In genomic region chr2:164040949-164041348, GRCm38 (mm10) we compare ENCODE assay signal across 25 mouse cellular contexts. TPM values are rescaled to one million over a fixed set of nuclear protein-coding genes. Genes with fewer than 3 reads are reported as not detected.
A peak's percentile ranks its signal among the peaks of the same experiment; 100 is the strongest.
DNase-seq lines count a peak whose midpoint lies in the region; ATAC-seq lines count a peak whose summit lies in the region.
"Had no signal": no experiment of that assay in that cellular context is flagged by ENCODE, and none has a peak within 500 bp of the region (broad histone marks: within the 10 kb centered on the region; RNA-seq: fewer than 3 reads in every experiment).

No protein-coding gene starts in this region.

- peak; percentile 26; the same call in 1 of the 2 replicates for ATAC-seq in liver, embryonic 16.5 days (ENCODE audit: low read depth)
- no peak for ATAC-seq in liver, embryonic 12.5 days
- peak; percentile 92 for ATAC-seq in megakaryocyte, adult 5-6 weeks (ENCODE audit: poor library complexity, severe bottlenecking)
- ATAC-seq: forebrain, postnatal 0 days had no signal

- H3K4me3 ChIP-seq in liver, embryonic 16.5 days (ENCODE audit: low read depth, low read length), result no peak overlapping the region
- H3K4me3 ChIP-seq in liver, embryonic 12.5 days, result no peak overlapping the region
- no peak overlapping the region for H3K4me3 ChIP-seq in embryonic facial prominence, embryonic 10.5 days
- H3K4me3 ChIP-seq: forebrain, embryonic 10.5 days; gastrocnemius, adult 2 months; heart, embryonic 13.5 days; left cerebral cortex, adult 2 months; midbrain, embryonic 12.5 days had no signal

- no peak overlapping the region for H3K27ac ChIP-seq in liver, embryonic 16.5 days (ENCODE audit: low read length)
- H3K27ac ChIP-seq in liver, embryonic 12.5 days, result no peak overlapping the region
- H3K27ac ChIP-seq in embryonic facial prominence, embryonic 10.5 days (replicated peaks), result no peak overlapping the region
- H3K27ac ChIP-seq: forebrain, embryonic 10.5 days; gastrocnemius, adult 2 months; heart, embryonic 13.5 days; hindbrain, embryonic 14.5 days; left cerebral cortex, adult 2 months; macrophage; midbrain, embryonic 12.5 days; stomach, postnatal 0 days had no signal

- DNase-seq in c-Kit-positive CD71-negative TER-119-negative erythroid progenitor cells, embryonic 14.5 days (ENCODE audit: low read depth), result peak; percentile 18
- peak; percentile 18 for DNase-seq in skeletal muscle tissue, adult 2 months (ENCODE audit: low read depth, low spot score)
- DNase-seq in embryonic facial prominence, embryonic 10.5 days (ENCODE audit: low spot score), result no peak
- no peak for DNase-seq in cerebellum, adult 9-10 months
- DNase-seq: B cell, adult 2 months; cerebellum, adult 11 months; cerebellum, postnatal 25 days; forebrain, postnatal 0 days; gastrocnemius, adult 2 months; heart, adult 18-20 months; kidney, adult 9 months; kidney, postnatal 25 days; left cerebral cortex, postnatal 4 days; right cerebral cortex, postnatal 4 days had no signal

- 68% methylated on average over 6 of the region's 6 CpGs for WGBS in liver, embryonic 16.5 days (ENCODE audit: insufficient replicate concordance)
- WGBS in liver, embryonic 12.5 days (ENCODE audit: insufficient replicate concordance), result 64% methylated on average over 6 of the region's 6 CpGs
- 84% methylated on average over 6 of the region's 6 CpGs for WGBS in embryonic facial prominence, embryonic 10.5 days

- no peak overlapping the region for H3K4me2 ChIP-seq in liver, embryonic 16.5 days (ENCODE audit: low read depth, low read length)
- no peak overlapping the region for H3K4me2 ChIP-seq in liver, embryonic 12.5 days
- H3K4me2 ChIP-seq: heart, embryonic 13.5 days; hindbrain, embryonic 14.5 days; midbrain, embryonic 12.5 days had no signal

- H3K36me3 ChIP-seq in liver, embryonic 16.5 days (ENCODE audit: control insufficient read depth, insufficient read depth), result no peaks in the 10 kb centered on the region
- H3K36me3 ChIP-seq in liver, embryonic 12.5 days, result no peaks in the 10 kb centered on the region
- H3K36me3 ChIP-seq in embryonic facial prominence, embryonic 10.5 days (replicated peaks), result no peaks in the 10 kb centered on the region
- H3K36me3 ChIP-seq: forebrain, embryonic 10.5 days; heart, embryonic 13.5 days; midbrain, embryonic 12.5 days had no signal

- H3K9ac ChIP-seq in liver, embryonic 16.5 days (ENCODE audit: low read depth, low read length), result no peak overlapping the region
- no peak overlapping the region for H3K9ac ChIP-seq in liver, embryonic 12.5 days
- H3K9ac ChIP-seq: forebrain, postnatal 0 days; heart, embryonic 13.5 days; hindbrain, embryonic 14.5 days; midbrain, embryonic 12.5 days had no signal

- no peaks in the 10 kb centered on the region for H3K27me3 ChIP-seq in liver, embryonic 16.5 days (ENCODE audit: control insufficient read depth, insufficient read depth, low read depth, low read length)
- no peaks in the 10 kb centered on the region for H3K27me3 ChIP-seq in liver, embryonic 12.5 days (replicated peaks)
- no peaks in the 10 kb centered on the region for H3K27me3 ChIP-seq in embryonic facial prominence, embryonic 10.5 days (replicated peaks; ENCODE audit: low read depth, poor library complexity, severe bottlenecking)

- no peaks in the 10 kb centered on the region for H3K4me1 ChIP-seq in liver, embryonic 16.5 days (ENCODE audit: control insufficient read depth, low read depth, low read length)
- 0 out of 2 replicates have a peak, but pooled peaks cover 5% of the 10 kb centered on the region for H3K4me1 ChIP-seq in liver, embryonic 12.5 days
- peaks cover 4% of the 10 kb centered on the region; the same call in 1 of the 2 replicates for H3K4me1 ChIP-seq in embryonic facial prominence, embryonic 10.5 days
- H3K4me1 ChIP-seq: midbrain, embryonic 12.5 days had no signal

- no peaks in the 10 kb centered on the region for H3K9me3 ChIP-seq in liver, embryonic 16.5 days (replicated peaks; ENCODE audit: control insufficient read depth, low read length)
- no peaks in the 10 kb centered on the region for H3K9me3 ChIP-seq in liver, embryonic 12.5 days (replicated peaks)
- H3K9me3 ChIP-seq in embryonic facial prominence, embryonic 10.5 days, result no peaks in the 10 kb centered on the region
- H3K9me3 ChIP-seq: forebrain, embryonic 10.5 days; heart, embryonic 13.5 days; midbrain, embryonic 12.5 days had no signal

RNA-seq across cellular contexts. Expression of gene Pabpc1l, which starts 15.7 kb away (rescaled TPM):
- 0.20 and 0.34 TPM in 2 replicates for polyA plus RNA-seq in liver, embryonic 16.5 days (2015; fragmentation: Nextera tagmentation; extraction: Ambion mirVana)
- polyA plus RNA-seq in liver, embryonic 12.5 days (2016; fragmentation: Nextera tagmentation; extraction: Ambion mirVana), result 0.17 and 0.31 TPM in 2 replicates
- 12.9 and 19.1 TPM in 2 replicates for total RNA-seq in megakaryocyte, adult 5-6 weeks (2015)
- total RNA-seq in megakaryocyte, adult 5-6 weeks (2017), result 2.5 and 4.8 TPM in 2 replicates
- 1.6 and 1.9 TPM in 2 replicates for polyA plus RNA-seq in embryonic facial prominence, embryonic 10.5 days (2016; fragmentation: Nextera tagmentation; extraction: Ambion mirVana)
- total RNA-seq: gastrocnemius, adult 2 months had no signal
- polyA plus RNA-seq: liver, adult 2 months; macrophage had no signal

RNA-seq across cellular contexts. Expression of gene Stk4, which starts 29.2 kb away (rescaled TPM):
- 12.8 and 14.0 TPM in 2 replicates for polyA plus RNA-seq in liver, embryonic 16.5 days (2015; fragmentation: Nextera tagmentation; extraction: Ambion mirVana)
- polyA plus RNA-seq in liver, embryonic 12.5 days (2016; fragmentation: Nextera tagmentation; extraction: Ambion mirVana), result 20.7 and 21.0 TPM in 2 replicates
- total RNA-seq in megakaryocyte, adult 5-6 weeks (2015), result 227 and 248 TPM in 2 replicates
- 185 and 193 TPM in 2 replicates for total RNA-seq in megakaryocyte, adult 5-6 weeks (2017)
- 33.1 and 34.8 TPM in 2 replicates for polyA plus RNA-seq in embryonic facial prominence, embryonic 10.5 days (2016; fragmentation: Nextera tagmentation; extraction: Ambion mirVana)

RNA-seq across cellular contexts. Expression of gene Tomm34, which starts 30.0 kb away (rescaled TPM):
- polyA plus RNA-seq in liver, embryonic 16.5 days (2015; fragmentation: Nextera tagmentation; extraction: Ambion mirVana), result 16.2 and 16.9 TPM in 2 replicates
- 32.4 TPM in 2 replicates for polyA plus RNA-seq in liver, embryonic 12.5 days (2016; fragmentation: Nextera tagmentation; extraction: Ambion mirVana)
- 45.3 and 49.1 TPM in 2 replicates for total RNA-seq in megakaryocyte, adult 5-6 weeks (2015)
- total RNA-seq in megakaryocyte, adult 5-6 weeks (2017), result 48.3 and 49.8 TPM in 2 replicates
- 68.1 and 71.9 TPM in 2 replicates for polyA plus RNA-seq in embryonic facial prominence, embryonic 10.5 days (2016; fragmentation: Nextera tagmentation; extraction: Ambion mirVana)

RNA-seq across cellular contexts. Expression of gene Ywhab, which starts 46.2 kb away (rescaled TPM):
- 82.9 and 84.8 TPM in 2 replicates for polyA plus RNA-seq in liver, embryonic 16.5 days (2015; fragmentation: Nextera tagmentation; extraction: Ambion mirVana)
- polyA plus RNA-seq in liver, embryonic 12.5 days (2016; fragmentation: Nextera tagmentation; extraction: Ambion mirVana), result 154 and 161 TPM in 2 replicates
- total RNA-seq in megakaryocyte, adult 5-6 weeks (2015), result 176 and 197 TPM in 2 replicates
- 73.5 and 93.5 TPM in 2 replicates for total RNA-seq in megakaryocyte, adult 5-6 weeks (2017)
- polyA plus RNA-seq in embryonic facial prominence, embryonic 10.5 days (2016; fragmentation: Nextera tagmentation; extraction: Ambion mirVana), result 326 and 327 TPM in 2 replicates

Comparison
In these comparisons a context has a peak if more than half of its experiments do, and no peak if none do; other contexts are left out.
1. DNase-seq: peak in c-Kit-positive CD71-negative TER-119-negative erythroid progenitor cells, embryonic 14.5 days (single experiment) and skeletal muscle tissue, adult 2 months (single experiment); none in embryonic facial prominence, embryonic 10.5 days (single experiment) and cerebellum, adult 9-10 months (single experiment).